Mouse (Mus musculus): ENCODE results near the gene Chst15.

The Chst15 gene

GRCm38 (mm10) chr7:132337268-132337917 is 20.4 kb upstream of the Chst15 start:
- intact Hi-C loops (cut with DNase I), result no loop called here

GRCm38 (mm10) chr7:132336781-132337180 is 19.8 kb upstream of the Chst15 start:
- intact Hi-C loops (cut with DNase I), result no loop called here

GRCm38 (mm10) chr7:132335367-132335766 is 18.3 kb upstream of the Chst15 start:
- intact Hi-C loops (cut with DNase I), result no loop called here

- intact Hi-C loops (cut with DNase I), result no loop called here
Measured at GRCm38 (mm10) chr7:132333078-132333477, 16.1 kb upstream of the Chst15 start.

- intact Hi-C loops (cut with DNase I), result no loop called here
Measured at GRCm38 (mm10) chr7:132332176-132332575, 15.1 kb upstream of the Chst15 start.

GRCm38 (mm10) chr7:132330179-132330578 is 13.2 kb upstream of the Chst15 start:
- intact Hi-C loops (cut with DNase I), result no loop called here

- intact Hi-C loops (cut with DNase I), result no loop called here
Measured at GRCm38 (mm10) chr7:132328648-132329047, 11.6 kb upstream of the Chst15 start.

GRCm38 (mm10) chr7:132325549-132326331 is 8.7 kb upstream of the Chst15 start:
- intact Hi-C loops (cut with DNase I), result no loop called here

- intact Hi-C loops (cut with DNase I), result no loop called here
Measured at GRCm38 (mm10) chr7:132323430-132323829, 6.4 kb upstream of the Chst15 start.

- intact Hi-C loops (cut with DNase I), result no loop called here
Measured at GRCm38 (mm10) chr7:132321392-132321958, 4.4 kb upstream of the Chst15 start.

- intact Hi-C loops (cut with DNase I), result loop anchor here (5.0 to 10.0 kb wide), 2 partner anchors 89 to 238 kb away; no protein-coding TSS in a partner anchor
Measured at GRCm38 (mm10) chr7:132316101-132317035, 660 bp downstream of the Chst15 start.

- intact Hi-C loops (cut with DNase I), result loop anchor here (2.0 to 10.0 kb wide), 3 partner anchors 88 to 239 kb away; no protein-coding TSS in a partner anchor
Measured at GRCm38 (mm10) chr7:132315149-132316091, 1.6 kb downstream of the Chst15 start.

GRCm38 (mm10) chr7:132312396-132312795 is 4.6 kb downstream of the Chst15 start:
- intact Hi-C loops (cut with DNase I), result loop anchor here (10.0 kb wide), 1 partner anchor 242 kb away; no protein-coding TSS in a partner anchor

- intact Hi-C loops (cut with DNase I), result no loop called here
Measured at GRCm38 (mm10) chr7:132308537-132309191, 8.4 kb downstream of the Chst15 start.

- intact Hi-C loops (cut with DNase I), result no loop called here
Measured at GRCm38 (mm10) chr7:132307722-132308271, 9.2 kb downstream of the Chst15 start.

GRCm38 (mm10) chr7:132306671-132307412 is 10.2 kb downstream of the Chst15 start:
- intact Hi-C loops (cut with DNase I), result no loop called here

GRCm38 (mm10) chr7:132305492-132306375 is 11.3 kb downstream of the Chst15 start:
- intact Hi-C loops (cut with DNase I), result no loop called here

Measured in adrenal gland (tissue).